Mouse (Mus musculus) limb, embryonic 11.5 days (tissue): ENCODE data around the gene Luc7l. TPM values are rescaled to one million over a fixed set of nuclear protein-coding genes. Genes with fewer than 3 reads are reported as not detected.

Source experiments
- ATAC-seq: fragments of 200-750 bp; cut with Nextera tagmentation; 2 replicates; pipeline ENCODE4 v1.8.0; 2017; ENCODE audit warnings: low read depth; ENCODE audit not compliant: insufficient number of reproducible peaks, low FRiP score, low TSS enrichment
- DNase-seq: peaks from one replicate; pipeline ENCODE4 v3.0.0-alpha.2; 2015; ENCODE audit warnings: low spot score
- H3K27ac ChIP-seq: fragments of 300-500 bp; sonication (generic); replicated peaks from 2 replicates; pipeline ENCODE4 v1.5.1; 2014; ENCODE audit warnings: low read depth, mild to moderate bottlenecking, low read length
- H3K27me3 ChIP-seq: fragments of 300-500 bp; sonication (generic); 2 replicates; pipeline ENCODE4 v1.6.1; 2014; ENCODE audit warnings: mild to moderate bottlenecking, low read length, mixed read lengths; ENCODE audit not compliant: control insufficient read depth, insufficient read depth
- H3K36me3 ChIP-seq: fragments of 300-500 bp; sonication (generic); 2 replicates; pipeline ENCODE4 v1.6.1; 2014; ENCODE audit warnings: mild to moderate bottlenecking, low read length, moderate library complexity, mixed read lengths; ENCODE audit not compliant: control insufficient read depth, insufficient read depth
- H3K4me1 ChIP-seq: fragments of 300-500 bp; sonication (generic); 2 replicates; pipeline ENCODE4 v1.6.1; 2014; ENCODE audit warnings: low read length, mixed read lengths; ENCODE audit not compliant: control insufficient read depth, insufficient read depth
- H3K4me2 ChIP-seq: fragments of 300-500 bp; sonication (generic); 2 replicates; pipeline ENCODE4 v1.6.1; 2014; ENCODE audit warnings: low read depth, mild to moderate bottlenecking, moderate library complexity; ENCODE audit not compliant: severe bottlenecking
- H3K4me3 ChIP-seq: fragments of 300-500 bp; sonication (generic); 2 replicates; pipeline ENCODE4 v1.5.1; 2014; ENCODE audit warnings: low read depth, low read length
- H3K9ac ChIP-seq: fragments of 300-500 bp; sonication (generic); 2 replicates; pipeline ENCODE4 v1.6.1; 2014; ENCODE audit warnings: mild to moderate bottlenecking, low read length
- H3K9me3 ChIP-seq: fragments of 300-500 bp; sonication (generic); 2 replicates; pipeline ENCODE4 v1.6.1; 2016; ENCODE audit warnings: low read length; ENCODE audit not compliant: control insufficient read depth
- WGBS: fragments of 180-500 bp; shearing (Covaris S2); extraction: QIAGEN DNeasy Blood & Tissue Kit; methylation state at CpG from one replicate; pipeline ENCODE4 v1.1.7; 2014; 5-methylcytosine and 5-hydroxymethylcytosine counted together
- polyA plus RNA-seq: library from polyadenylated mRNA; unstranded; fragments of >200 nt; fragmentation: Nextera tagmentation; extraction: Ambion mirVana; gene quantifications from 2 replicates; pipeline ENCODE4 v1.2.1, GENCODE M21; 2014

Gene Luc7l
- polyA plus RNA-seq = 146 and 153 TPM in 2 replicates

DNA sequence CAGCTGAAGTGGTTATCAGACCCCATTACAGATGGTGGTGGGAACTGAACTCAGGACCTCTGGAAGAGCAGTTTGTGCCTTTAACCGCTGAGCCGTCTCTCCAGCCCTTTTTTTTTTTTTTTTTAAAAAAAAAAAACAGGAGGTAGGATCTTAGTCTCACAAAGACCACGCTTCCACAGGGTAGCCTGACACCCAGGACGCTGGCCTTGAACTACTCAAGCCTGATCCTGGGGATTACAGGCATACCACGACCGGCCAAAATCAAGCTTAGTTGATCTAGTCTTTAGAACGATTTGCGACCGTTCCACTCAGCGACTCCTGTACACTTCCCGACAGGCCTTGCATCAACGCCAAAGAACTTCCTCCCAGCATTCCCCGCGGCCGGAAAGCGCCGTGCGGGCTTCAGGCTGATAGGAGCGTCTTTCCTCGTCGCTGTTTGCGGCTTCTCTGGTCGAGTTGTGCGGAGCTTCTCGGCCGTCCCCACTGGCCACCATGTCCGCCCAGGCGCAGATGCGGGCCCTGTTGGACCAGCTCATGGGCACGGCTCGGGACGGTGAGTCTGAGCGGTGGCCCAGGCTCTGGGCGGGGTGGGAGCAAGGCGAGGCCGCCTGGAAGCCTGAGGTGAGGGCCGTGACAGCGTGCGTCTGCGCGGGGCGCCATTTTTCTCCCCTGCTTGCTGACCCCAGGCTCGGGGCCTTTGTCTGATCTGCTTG, at the start of gene Luc7l:
Gene Luc7l, plus strand, starts transcription at position 358 of the 713 bp plus-strand sequence.
- no peaks in the 10 kb centered on the region for H3K9me3 ChIP-seq
- peak within 1 kb of the TSS; percentile 64 for H3K4me2 ChIP-seq
- no peaks in the 10 kb centered on the region; the same call in 1 of the 2 replicates for H3K36me3 ChIP-seq
- DNase-seq = peak; percentile 95
- peak within 1 kb of the TSS; percentile 93 for H3K27ac ChIP-seq
- under 1% methylated on average over 42 of the region's 43 CpGs for WGBS
- H3K4me3 ChIP-seq = peak within 1 kb of the TSS; percentile 89
- peak; percentile 89 for ATAC-seq
- H3K27me3 ChIP-seq = no peaks in the 10 kb centered on the region
- H3K9ac ChIP-seq = peak within 1 kb of the TSS; percentile 89
- 0 out of 2 replicates have a peak, but pooled peaks cover 3% of the 10 kb centered on the region for H3K4me1 ChIP-seq

DNA sequence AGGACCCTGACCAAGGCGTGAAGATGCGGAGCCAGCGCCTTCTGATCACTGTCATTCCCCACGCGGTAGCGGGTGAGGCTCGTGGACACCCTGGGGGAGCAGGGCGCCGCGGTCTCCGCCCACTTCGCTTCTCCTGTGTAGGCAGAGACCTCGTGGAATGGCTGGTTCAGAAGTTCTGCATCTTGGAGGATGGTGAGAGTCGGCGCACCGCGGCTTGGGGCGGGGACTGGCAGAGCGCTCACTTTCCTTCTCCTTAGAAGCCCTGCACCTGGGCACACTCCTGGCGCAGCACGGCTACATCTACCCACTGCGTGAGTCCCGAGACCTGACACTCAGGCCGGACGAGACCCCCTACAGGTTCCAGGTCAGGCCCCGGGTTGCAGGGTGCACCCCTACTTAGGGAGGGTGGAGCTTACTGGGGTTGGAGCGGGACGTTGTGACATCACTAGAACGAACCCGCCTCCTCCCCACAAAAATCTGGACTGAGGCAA, 49.3 kb upstream of the Luc7l start:
- Histone ChIP-seq H3K36me3 (no peaks in the 10 kb centered on the region), H3K27ac (no peak overlapping the region), H3K4me2 (peak overlapping the region; percentile 82), H3K4me3 (peak overlapping the region; percentile 44), H3K4me1 (peaks cover 14% of the 10 kb centered on the region), H3K9me3 (no peaks in the 10 kb centered on the region), H3K27me3 (peaks cover 54% of the 10 kb centered on the region), H3K9ac (no peak overlapping the region)
- DNase-seq (peak; percentile 51), ATAC-seq (no peak)
- under 1% methylated on average over 30 of the region's 30 CpGs for WGBS

DNA sequence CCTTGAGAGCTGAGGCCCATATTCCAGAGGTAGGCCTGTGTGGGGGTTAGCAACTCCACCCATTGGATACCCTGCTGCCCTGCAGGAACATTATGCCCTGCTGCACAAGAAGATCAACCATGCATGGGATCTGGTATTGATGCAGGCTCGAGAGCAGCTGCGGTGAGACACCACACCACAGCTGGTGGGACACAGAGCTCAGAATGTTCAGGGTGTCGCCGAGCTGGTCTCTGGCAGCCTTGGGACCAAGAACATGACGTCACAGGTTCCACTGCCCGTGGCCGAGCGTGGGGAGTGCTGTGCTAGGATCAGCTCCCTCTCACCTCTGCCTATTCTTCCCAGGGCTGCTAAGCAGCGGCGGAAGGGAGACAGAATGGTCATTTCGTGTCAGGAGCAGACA, 47.9 kb upstream of the Luc7l start:
- no peak overlapping the region for H3K4me2 ChIP-seq
- no peak overlapping the region for H3K4me3 ChIP-seq
- H3K36me3 ChIP-seq = no peaks in the 10 kb centered on the region
- 31% methylated on average over 11 of the region's 11 CpGs for WGBS
- H3K27me3 ChIP-seq = peaks cover 52% of the 10 kb centered on the region
- DNase-seq = no peak
- H3K4me1 ChIP-seq = peaks cover 14% of the 10 kb centered on the region
- H3K9ac ChIP-seq = no peak overlapping the region
- H3K27ac ChIP-seq = no peak overlapping the region
- H3K9me3 ChIP-seq = no peaks in the 10 kb centered on the region
- ATAC-seq = no peak

GRCm38 (mm10) chr17:26206392-26206791, 46.3 kb upstream of the Luc7l start:
- DNase-seq = no peak
- Histone ChIP-seq H3K27ac (no peak overlapping the region), H3K36me3 (no peaks in the 10 kb centered on the region), H3K9me3 (no peaks in the 10 kb centered on the region), H3K27me3 (peaks cover 38% of the 10 kb centered on the region), H3K9ac (no peak overlapping the region), H3K4me3 (no peak overlapping the region), H3K4me2 (no peak overlapping the region), H3K4me1 (peaks cover 8% of the 10 kb centered on the region)
- 72% methylated on average over 1 of the region's 1 CpGs for WGBS
- ATAC-seq = no peak

DNA sequence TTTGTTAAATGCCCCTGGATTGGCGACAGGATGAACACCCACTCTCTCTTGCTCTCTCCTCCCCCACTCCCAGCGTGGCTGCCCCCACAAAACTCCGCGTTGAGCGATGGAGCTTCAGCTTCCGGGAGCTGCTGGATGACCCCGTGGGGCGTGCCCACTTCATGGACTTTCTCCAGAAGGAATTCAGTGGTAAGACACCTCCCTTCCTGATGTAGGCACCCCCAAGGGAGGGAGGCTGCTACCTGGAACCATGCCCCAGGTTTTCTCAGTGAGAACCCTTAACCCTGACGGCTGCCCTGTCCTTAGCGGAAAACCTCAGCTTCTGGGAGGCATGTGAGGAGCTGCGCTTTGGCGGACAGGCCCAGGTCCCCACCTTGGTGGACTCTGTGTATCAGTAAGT, 45.0 kb upstream of the Luc7l start, which contains the start of gene Arhgdig:
Gene Arhgdig, minus strand, starts transcription at position 101 of the 400 bp plus-strand sequence.
- Histone ChIP-seq H3K9me3 (no peaks in the 10 kb centered on the region), H3K9ac (no peak within 1 kb of the TSS), H3K36me3 (no peaks in the 10 kb centered on the region), H3K4me3 (no peak within 1 kb of the TSS), H3K4me1 (peaks cover 6% of the 10 kb centered on the region), H3K27me3 (peaks cover 25% of the 10 kb centered on the region), H3K4me2 (no peak within 1 kb of the TSS), H3K27ac (no peak within 1 kb of the TSS)
- WGBS = 90% methylated on average over 12 of the region's 12 CpGs
- DNase-seq (no peak), ATAC-seq (no peak)

GRCm38 (mm10) chr17:26212241-26212640, 40.5 kb upstream of the Luc7l start:
- 0 out of 2 replicates have a peak overlapping the region, but pooled peaks have one; percentile 27 for H3K9ac ChIP-seq
- DNase-seq (no peak), ATAC-seq (no peak)
- no peaks in the 10 kb centered on the region for H3K9me3 ChIP-seq
- no peak overlapping the region for H3K4me3 ChIP-seq
- H3K27me3 ChIP-seq = 0 out of 2 replicates have a peak, but pooled peaks cover 2% of the 10 kb centered on the region
- 90% methylated on average over 7 of the region's 7 CpGs for WGBS
- no peaks in the 10 kb centered on the region for H3K4me1 ChIP-seq
- H3K36me3 ChIP-seq = no peaks in the 10 kb centered on the region
- H3K4me2 ChIP-seq = no peak overlapping the region
- no peak overlapping the region for H3K27ac ChIP-seq

DNA sequence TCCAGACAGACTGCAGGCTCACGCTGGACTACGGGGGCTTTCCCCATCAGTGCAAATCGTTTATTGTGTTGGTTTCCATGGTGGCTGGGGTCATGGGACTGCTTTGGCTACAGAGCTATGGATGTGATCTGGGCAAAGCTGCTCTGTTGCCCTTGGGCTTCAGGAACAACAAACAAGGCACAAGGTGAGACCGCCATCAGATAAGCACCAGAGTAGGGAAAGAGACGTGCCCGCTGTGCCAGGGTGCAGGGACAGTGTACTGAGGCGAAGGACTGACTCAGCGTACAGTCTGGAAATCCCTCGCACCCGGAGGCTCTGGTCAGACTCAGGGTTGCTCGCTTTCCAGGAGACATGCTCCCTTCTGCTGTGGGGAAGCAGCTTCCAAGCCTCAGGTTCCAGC, 40.0 kb upstream of the Luc7l start:
- no peaks in the 10 kb centered on the region for H3K4me1 ChIP-seq
- H3K27me3 ChIP-seq = 0 out of 2 replicates have a peak, but pooled peaks cover 2% of the 10 kb centered on the region
- no peak overlapping the region for H3K27ac ChIP-seq
- 88% methylated on average over 11 of the region's 11 CpGs for WGBS
- no peaks in the 10 kb centered on the region for H3K9me3 ChIP-seq
- ATAC-seq (no peak), DNase-seq (no peak)
- H3K4me2 ChIP-seq = no peak overlapping the region
- no peak overlapping the region for H3K4me3 ChIP-seq
- H3K9ac ChIP-seq = no peak overlapping the region; the same call in 1 of the 2 replicates
- H3K36me3 ChIP-seq = no peaks in the 10 kb centered on the region

- H3K27ac ChIP-seq = no peak overlapping the region
- H3K36me3 ChIP-seq = no peaks in the 10 kb centered on the region
- WGBS = 72% methylated on average over 2 of the region's 2 CpGs
- H3K9me3 ChIP-seq = no peaks in the 10 kb centered on the region
- no peak overlapping the region for H3K9ac ChIP-seq
- H3K27me3 ChIP-seq = no peaks in the 10 kb centered on the region
- H3K4me3 ChIP-seq = no peak overlapping the region
- H3K4me2 ChIP-seq = no peak overlapping the region
- H3K4me1 ChIP-seq = no peaks in the 10 kb centered on the region
- DNase-seq (no peak), ATAC-seq (no peak)
Observed at GRCm38 (mm10) chr17:26221508-26221907, 31.2 kb upstream of the Luc7l start.
